Mouse (Mus musculus) MEL (cell line): ENCODE data around the gene Fbh1.

Experiments used
- CHD1 ChIP-seq: IDR thresholded peaks from 2 replicates; pipeline ENCODE4 v1.6.1; 2012; ENCODE audit warnings: low read depth, mild to moderate bottlenecking, inconsistent platforms, low read length, improper control_type of control experiment
- CTCF ChIP-seq, 3 experiments: IDR thresholded peaks in 2 of 3; conservative IDR thresholded peaks in 1 of 3; 2 replicates each; pipeline ENCODE4 v1.5.1; 2011 to 2012; ENCODE audit warnings: low read length in 3 of 3, low read depth in 2 of 3, mild to moderate bottlenecking in 2 of 3, improper control_type of control experiment in 1 of 3, inconsistent platforms in 1 of 3, mixed read lengths in 1 of 3, moderate library complexity in 1 of 3; ENCODE audit not compliant: control insufficient read depth in 1 of 3, insufficient read depth in 1 of 3, poor library complexity in 1 of 3, severe bottlenecking in 1 of 3
- ETS1 ChIP-seq: IDR thresholded peaks from 2 replicates; pipeline ENCODE4 v1.6.1; 2012; ENCODE audit warnings: low read depth, mild to moderate bottlenecking, inconsistent platforms, low read length, improper control_type of control experiment, moderate library complexity
- MEF2A ChIP-seq: IDR thresholded peaks from 2 replicates; pipeline ENCODE4 v1.6.1; 2014; ENCODE audit warnings: low read depth, mild to moderate bottlenecking, inconsistent platforms, low read length, improper control_type of control experiment; ENCODE audit not compliant: poor library complexity, insufficient replicate concordance, severe bottlenecking; ENCODE audit errors: extremely low read depth
- MXI1 ChIP-seq: IDR thresholded peaks from 2 replicates; pipeline ENCODE4 v1.6.1; 2011; ENCODE audit warnings: mild to moderate bottlenecking, low read depth, low read length, improper control_type of control experiment
- POLR2A ChIP-seq, 2 experiments: IDR thresholded peaks; 2 replicates each; pipeline ENCODE4 v1.6.1; 2011 to 2012; ENCODE audit warnings: low read length in 2 of 2, mild to moderate bottlenecking in 2 of 2, control low read depth in 1 of 2, improper control_type of control experiment in 1 of 2, low read depth in 1 of 2, moderate library complexity in 1 of 2; ENCODE audit not compliant: control insufficient read depth in 1 of 2, insufficient read depth in 1 of 2, poor library complexity in 1 of 2
- RAD21 ChIP-seq: IDR thresholded peaks from 2 replicates; pipeline ENCODE4 v1.6.1; 2011; ENCODE audit warnings: mild to moderate bottlenecking, low read depth, low read length, improper control_type of control experiment
- TBP ChIP-seq: IDR thresholded peaks from 2 replicates; pipeline ENCODE4 v1.8.0; 2011; ENCODE audit warnings: low read depth, low read length, improper control_type of control experiment
- ZMIZ1 ChIP-seq: IDR thresholded peaks from 2 replicates; pipeline ENCODE4 v1.6.1; 2012; ENCODE audit warnings: low read depth, mild to moderate bottlenecking, inconsistent platforms, low read length, improper control_type of control experiment, moderate library complexity

DNA sequence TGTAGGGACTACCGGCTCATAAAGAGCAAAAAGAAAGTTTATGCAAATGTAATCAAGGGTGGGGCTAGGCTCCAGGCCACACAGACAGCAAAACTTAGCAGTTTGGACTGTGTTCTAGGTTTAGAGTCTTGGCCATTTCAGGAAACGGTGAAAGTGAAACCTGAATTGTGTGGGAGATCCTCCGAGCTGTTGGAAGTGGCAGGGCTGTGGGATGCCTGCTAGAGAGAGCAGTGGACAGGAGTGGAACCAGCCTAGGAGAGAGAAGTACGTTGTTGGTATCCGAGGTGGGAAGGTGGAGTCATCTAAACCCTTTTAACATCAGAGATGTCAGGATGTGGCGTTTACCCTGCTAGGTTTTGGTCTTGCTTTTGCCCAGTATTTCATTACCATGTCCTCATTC is 41.5 kb downstream of the Fbh1 start:
- TF ChIP-seq POLR2A (IDR thresholded peaks at IDR 0.05; ENCODE audit: control insufficient read depth in 1 of 2, insufficient read depth in 1 of 2, low read depth in 1 of 2, low read length in 2 of 2, poor library complexity in 1 of 2) (no peak), MXI1 (no peak), CTCF (IDR thresholded peaks at IDR 0.05 in 2 of 3, conservative IDR thresholded peaks at IDR 0.05 in 1 of 3; ENCODE audit: control insufficient read depth in 1 of 3, insufficient read depth in 1 of 3, low read depth in 2 of 3, low read length in 3 of 3, poor library complexity in 1 of 3, severe bottlenecking in 1 of 3) (no peak), ZMIZ1 (no peak), MEF2A (no peak), ETS1 (no peak), RAD21 (no peak), TBP (no peak), CHD1 (no peak)
